Mouse (Mus musculus) kidney, postnatal 25 days (tissue): Measurements from ENCODE around the gene Rit1.
A peak's percentile ranks its signal among the peaks of the same experiment; 100 is the strongest.
"Not testable (repeated sequence)": the region's sequence is repeated elsewhere in the genome, so short reads cannot be mapped to it uniquely, and the experiment has no call there.

Experiments used
- DNase-seq, 2 experiments: peaks; one replicate each; pipeline ENCODE4 v3.0.0; 2021; ENCODE audit warnings: mixed read lengths in 2 of 2

Gene Rit1

GRCm38 (mm10) chr3:88740147-88740546 is 23.5 kb downstream of the Rit1 start:
- DNase-seq = no peak

GRCm38 (mm10) chr3:88745534-88745933 is 28.9 kb downstream of the Rit1 start:
- no peak for DNase-seq

- DNase-seq = no peak
Observed at GRCm38 (mm10) chr3:88746139-88746870, 29.7 kb downstream of the Rit1 start.

- no peak for DNase-seq
Observed at GRCm38 (mm10) chr3:88746871-88747231, 30.2 kb downstream of the Rit1 start.

GRCm38 (mm10) chr3:88754283-88754682 is 37.6 kb downstream of the Rit1 start:
- peak in 1 of 2 experiments; percentile 25 for DNase-seq

- no peak for DNase-seq
Observed at GRCm38 (mm10) chr3:88755541-88755940, 38.9 kb downstream of the Rit1 start.

- no peak for DNase-seq
Observed at GRCm38 (mm10) chr3:88756276-88756675, 39.6 kb downstream of the Rit1 start.

- DNase-seq = peak; percentile 58
Observed at GRCm38 (mm10) chr3:88758045-88758500, 41.4 kb downstream of the Rit1 start.

- no peak for DNase-seq
Observed at GRCm38 (mm10) chr3:88761619-88762018, 45.0 kb downstream of the Rit1 start.

GRCm38 (mm10) chr3:88762401-88762831 is 45.8 kb downstream of the Rit1 start:
- DNase-seq = no peak

GRCm38 (mm10) chr3:88771189-88771940 is 54.7 kb downstream of the Rit1 start:
- DNase-seq = peak in 1 of 2 experiments; percentile 54

GRCm38 (mm10) chr3:88771941-88772280 is 55.3 kb downstream of the Rit1 start:
- not testable (repeated sequence) for DNase-seq

GRCm38 (mm10) chr3:88772399-88772798 is 55.8 kb downstream of the Rit1 start:
- peak; percentile 89 to 91 for DNase-seq

GRCm38 (mm10) chr3:88773163-88773562 is 56.5 kb downstream of the Rit1 start:
- DNase-seq = not testable (repeated sequence)

- DNase-seq = not testable (repeated sequence)
Observed at GRCm38 (mm10) chr3:88774939-88775841, 58.6 kb downstream of the Rit1 start, which contains the start of gene Syt11. TSS of gene Syt11 (minus strand) at chr3:88775164.
